In the genomic region with DNA sequence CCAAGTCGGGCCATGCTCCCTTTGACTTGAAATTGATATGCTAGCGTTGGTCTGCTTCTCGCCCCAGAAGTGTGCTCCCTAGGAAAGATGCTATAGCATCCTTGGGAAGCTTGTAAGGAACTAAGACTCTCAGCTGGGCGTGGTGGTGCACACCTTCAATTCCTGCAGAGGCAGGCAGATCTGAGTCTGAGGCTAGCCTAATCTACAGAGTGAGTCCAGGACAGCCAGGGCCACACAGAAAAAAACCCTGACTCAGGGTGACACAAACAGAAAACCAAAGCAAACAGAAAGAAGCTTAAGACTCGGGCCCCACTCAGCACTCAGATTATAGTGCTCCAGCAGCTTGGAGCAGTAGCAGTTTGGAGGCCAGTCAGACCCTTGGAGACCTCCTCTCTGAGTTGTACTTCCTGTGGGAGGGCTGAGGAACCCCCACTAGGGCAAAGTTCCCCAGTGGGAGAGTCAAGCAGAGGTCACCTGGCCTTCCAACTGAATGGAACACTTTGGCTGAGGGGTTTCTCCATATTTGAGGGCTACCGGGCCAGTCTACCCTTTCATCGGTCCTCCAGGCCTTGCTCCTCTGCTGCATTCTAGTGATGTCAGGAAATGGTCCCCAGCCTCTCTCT, we compare ENCODE assay signal across 8 mouse cellular contexts. TPM values are rescaled to one million over a fixed set of nuclear protein-coding genes. Genes with fewer than 3 reads are reported as not detected.
DNase-seq lines count a peak whose midpoint lies in the region; ATAC-seq and TF ChIP-seq lines count a peak whose summit lies in the region.

No protein-coding gene starts in this region.

- peak overlapping the region; percentile 97 for H3K4me2 ChIP-seq in heart, embryonic 16.5 days (ENCODE audit: low read depth, low read length)
- peak overlapping the region; percentile 100 for H3K4me2 ChIP-seq in liver, embryonic 16.5 days (ENCODE audit: low read depth, low read length)

- TF ChIP-seq CTCF in kidney, adult 2 months (conservative IDR thresholded peaks at IDR 0.05; ENCODE audit: insufficient read depth, insufficient read length, low read depth, low read length), result no peak
- no peak for TF ChIP-seq CTCF in E14TG2a.4 (conservative IDR thresholded peaks at IDR 0.05; ENCODE audit: low read length)

- 0 out of 2 replicates have a peak overlapping the region, but pooled peaks have one; percentile 28 for H3K9ac ChIP-seq in heart, embryonic 16.5 days (ENCODE audit: low read length)
- no peak overlapping the region for H3K9ac ChIP-seq in liver, embryonic 16.5 days (ENCODE audit: low read depth, low read length)

- H3K4me1 ChIP-seq in kidney, adult 2 months (ENCODE audit: control insufficient read depth, insufficient read depth, low read length), result peaks cover 5% of the 10 kb centered on the region; the same call in 1 of the 2 replicates
- H3K4me1 ChIP-seq in E14TG2a.4 (replicated peaks; ENCODE audit: low read depth, low read length), result peaks cover 73% of the 10 kb centered on the region
- peaks cover 24% of the 10 kb centered on the region for H3K4me1 ChIP-seq in heart, embryonic 16.5 days (ENCODE audit: control insufficient read depth, insufficient read depth, low read length)
- H3K4me1 ChIP-seq in liver, embryonic 16.5 days (ENCODE audit: control insufficient read depth, low read depth, low read length), result peaks cover 44% of the 10 kb centered on the region

- H3K9me3 ChIP-seq in E14TG2a.4 (ENCODE audit: low read length), result no peaks in the 10 kb centered on the region
- no peaks in the 10 kb centered on the region for H3K9me3 ChIP-seq in heart, embryonic 16.5 days (replicated peaks; ENCODE audit: control insufficient read depth, low read length)
- H3K9me3 ChIP-seq in liver, embryonic 16.5 days (replicated peaks; ENCODE audit: control insufficient read depth, low read length), result no peaks in the 10 kb centered on the region

- no peak for TF ChIP-seq POLR2A in kidney, adult 2 months (IDR thresholded peaks at IDR 0.05; ENCODE audit: low read depth, low read length)

- no peak for DNase-seq in kidney, adult 2 months
- no peak for DNase-seq in kidney, postnatal 36 days
- no peak for DNase-seq in urinary bladder, postnatal 14 days (ENCODE audit: low spot score)
- DNase-seq in left cerebral cortex, adult 11 months (ENCODE audit: low spot score), result no peak
- DNase-seq in adrenal gland, adult 18-20 months (ENCODE audit: low spot score in 2 of 2), result no peak

- H3K4me3 ChIP-seq in kidney, adult 2 months (ENCODE audit: insufficient read depth, low read depth, low read length), result peak overlapping the region; percentile 81; the same call in 1 of the 2 replicates
- H3K4me3 ChIP-seq in E14TG2a.4 (replicated peaks; ENCODE audit: low read length), result peak overlapping the region; percentile 87
- peak overlapping the region; percentile 74 for H3K4me3 ChIP-seq in heart, embryonic 16.5 days (ENCODE audit: low read length)
- H3K4me3 ChIP-seq in liver, embryonic 16.5 days (ENCODE audit: low read depth, low read length), result peak overlapping the region; percentile 77

- 65% methylated on average over 7 of the region's 7 CpGs for WGBS in kidney, adult 2 months
- WGBS in heart, embryonic 16.5 days, result 70% methylated on average over 7 of the region's 7 CpGs
- WGBS in liver, embryonic 16.5 days (ENCODE audit: insufficient replicate concordance), result 57% methylated on average over 7 of the region's 7 CpGs

- no peak for ATAC-seq in heart, embryonic 16.5 days (replicated peaks; ENCODE audit: extremely low read depth, insufficient read depth, low FRiP score)
- ATAC-seq in liver, embryonic 16.5 days (ENCODE audit: low read depth), result no peak

- H3K36me3 ChIP-seq in kidney, adult 2 months (ENCODE audit: control insufficient read depth, insufficient read depth, low read length), result no peaks in the 10 kb centered on the region
- no peaks in the 10 kb centered on the region for H3K36me3 ChIP-seq in E14TG2a.4 (ENCODE audit: insufficient read depth, low read length)
- H3K36me3 ChIP-seq in heart, embryonic 16.5 days (ENCODE audit: control insufficient read depth, insufficient read depth), result no peaks in the 10 kb centered on the region
- H3K36me3 ChIP-seq in liver, embryonic 16.5 days (ENCODE audit: control insufficient read depth, insufficient read depth), result no peaks in the 10 kb centered on the region

- H3K27me3 ChIP-seq in kidney, adult 2 months (replicated peaks; ENCODE audit: control insufficient read depth, insufficient read depth, low read length), result no peaks in the 10 kb centered on the region
- H3K27me3 ChIP-seq in E14TG2a.4 (ENCODE audit: insufficient read depth, low read length), result peaks cover 32% of the 10 kb centered on the region
- H3K27me3 ChIP-seq in heart, embryonic 16.5 days (ENCODE audit: control insufficient read depth, insufficient read depth, low read length), result no peaks in the 10 kb centered on the region; the same call in 1 of the 2 replicates
- no peaks in the 10 kb centered on the region for H3K27me3 ChIP-seq in liver, embryonic 16.5 days (ENCODE audit: control insufficient read depth, insufficient read depth, low read depth, low read length)

- no peak overlapping the region for H3K27ac ChIP-seq in kidney, adult 2 months (ENCODE audit: insufficient read depth, low read depth, low read length)
- H3K27ac ChIP-seq in heart, embryonic 16.5 days (ENCODE audit: low read length), result peak overlapping the region; percentile 24; the same call in 1 of the 2 replicates
- peak overlapping the region; percentile 32; the same call in 1 of the 2 replicates for H3K27ac ChIP-seq in liver, embryonic 16.5 days (ENCODE audit: low read length)

RNA-seq across cellular contexts. Expression of gene Stk10, which starts 1.5 kb away (rescaled TPM):
- polyA plus RNA-seq in kidney, adult 2 months (2012; rRNA removed), result 6.3 and 9.4 TPM in 2 replicates
- polyA plus RNA-seq in heart, embryonic 16.5 days (2015; fragmentation: Nextera tagmentation; extraction: Ambion mirVana), result 4.1 and 5.5 TPM in 2 replicates
- 3.6 and 4.8 TPM in 2 replicates for polyA plus RNA-seq in liver, embryonic 16.5 days (2015; fragmentation: Nextera tagmentation; extraction: Ambion mirVana)
- total RNA-seq in adrenal gland, adult 18-20 months (2021), result 10 to 100 TPM in 1 of 2 experiments, 1 to 10 TPM in 1; 9.8 to 13.3 TPM

RNA-seq across cellular contexts. Expression of gene Efcab9, which starts 2.7 kb away (rescaled TPM):
- 0.14 TPM in 1 of 2 replicates, not detected in the other for polyA plus RNA-seq in kidney, adult 2 months (2012; rRNA removed)
- polyA plus RNA-seq in heart, embryonic 16.5 days (2015; fragmentation: Nextera tagmentation; extraction: Ambion mirVana), result 0.40 and 0.56 TPM in 2 replicates
- 0.13 and 0.34 TPM in 2 replicates for polyA plus RNA-seq in liver, embryonic 16.5 days (2015; fragmentation: Nextera tagmentation; extraction: Ambion mirVana)
- total RNA-seq in adrenal gland, adult 18-20 months (2021), result 1 to 10 TPM; 1.0 to 1.6 TPM
